21 mouse cellular contexts compared by ENCODE assay signal in the genomic region with DNA sequence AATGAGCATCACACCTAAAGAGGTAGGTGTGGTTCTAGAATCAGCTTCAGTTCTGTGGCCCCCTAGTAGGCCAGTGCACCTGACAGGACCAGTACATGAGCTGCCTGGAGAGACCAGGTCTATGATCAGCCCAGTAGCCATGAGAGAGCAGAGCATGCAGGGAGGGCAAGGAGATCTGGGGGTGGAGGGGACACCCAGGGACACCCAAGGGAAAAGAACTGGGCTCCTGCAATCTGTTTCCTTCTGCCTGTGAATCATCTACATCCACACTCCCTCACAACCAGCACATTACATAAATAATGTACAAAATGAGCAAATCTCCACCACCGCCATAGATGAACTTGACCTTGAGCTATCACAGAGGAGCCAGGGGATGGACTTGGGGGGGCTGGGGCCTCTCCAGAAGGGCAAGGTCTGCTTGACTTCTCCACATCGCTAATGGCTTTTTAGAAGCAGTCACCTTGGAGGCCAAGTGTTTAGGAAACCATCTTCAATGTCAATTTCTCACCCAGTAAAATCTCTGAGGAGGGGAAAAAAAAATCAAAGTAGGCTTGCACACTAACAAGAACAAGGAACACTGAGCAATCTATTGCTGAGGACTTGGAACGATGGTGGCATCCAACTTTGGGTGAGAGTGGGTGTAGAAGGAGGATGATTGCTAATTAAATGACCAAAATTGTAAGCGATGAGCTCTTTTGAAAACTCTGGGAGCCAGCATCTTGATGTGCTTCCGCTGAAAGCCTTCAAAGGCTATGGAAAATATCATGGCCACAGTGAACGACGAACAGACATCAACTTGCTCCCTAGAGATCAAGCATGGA.
A peak's percentile ranks its signal among the peaks of the same experiment; 100 is the strongest.
DNase-seq lines count a peak whose midpoint lies in the region; ATAC-seq lines count a peak whose summit lies in the region.
"Had no signal": no experiment of that assay in that cellular context is flagged by ENCODE, and none has a peak within 500 bp of the region (broad histone marks: within the 10 kb centered on the region; RNA-seq: fewer than 3 reads in every experiment).

No protein-coding gene starts in this region.

- no peak overlapping the region for H3K4me3 ChIP-seq in forebrain, embryonic 14.5 days (ENCODE audit: low read depth, low read length)
- H3K4me3 ChIP-seq: erythroblast, embryonic 14.5 days; forebrain, embryonic 13.5 days; heart, embryonic 13.5 days; hindbrain, embryonic 15.5 days; intestine, embryonic 15.5 days; midbrain, embryonic 13.5 days; neural tube, embryonic 12.5 days had no signal

- H3K4me2 ChIP-seq in forebrain, embryonic 14.5 days (ENCODE audit: low read length) = no peak overlapping the region
- H3K4me2 ChIP-seq: forebrain, embryonic 13.5 days; heart, embryonic 13.5 days; hindbrain, embryonic 15.5 days; intestine, embryonic 15.5 days; midbrain, embryonic 13.5 days; neural tube, embryonic 12.5 days had no signal

- ATAC-seq in forebrain, embryonic 14.5 days = no peak
- ATAC-seq: activated CD4-positive, CD25-positive, alpha-beta regulatory T cell, adult 4 months; forebrain, embryonic 13.5 days; midbrain, embryonic 13.5 days had no signal

- DNase-seq in adrenal gland, postnatal 36 days = peak; percentile 1 to 3
- DNase-seq in adrenal gland, postnatal 10 days = no peak
- peak; percentile 19 for DNase-seq in layer of hippocampus, adult 9-11 months
- no peak for DNase-seq in layer of hippocampus, postnatal 25 days (ENCODE audit: extremely low spot score in 1 of 2, low spot score in 1 of 2)
- peak; percentile 60 for DNase-seq in right cerebral cortex, postnatal 25 days
- DNase-seq in right cerebral cortex, postnatal 14 days = no peak
- DNase-seq in forebrain, embryonic 14.5 days (ENCODE audit: low spot score) = no peak
- DNase-seq: cerebellum, adult 2 months; layer of hippocampus, postnatal 36 days; thymus, postnatal 25 days had no signal

- no peak overlapping the region for H3K27ac ChIP-seq in forebrain, embryonic 14.5 days (ENCODE audit: low read depth, low read length)
- H3K27ac ChIP-seq: forebrain, embryonic 13.5 days; heart, embryonic 13.5 days; hindbrain, embryonic 15.5 days; intestine, embryonic 15.5 days; kidney, postnatal 0 days; liver, embryonic 14.5 days; midbrain, embryonic 13.5 days; neural tube, embryonic 12.5 days had no signal

- no peaks in the 10 kb centered on the region for H3K27me3 ChIP-seq in forebrain, embryonic 14.5 days (replicated peaks; ENCODE audit: control insufficient read depth, insufficient read depth, low read length)
- H3K27me3 ChIP-seq: forebrain, embryonic 13.5 days; heart, embryonic 13.5 days; hindbrain, embryonic 15.5 days; midbrain, embryonic 13.5 days; neural tube, embryonic 12.5 days had no signal

- 92% methylated on average over 7 of the region's 7 CpGs for WGBS in forebrain, embryonic 14.5 days

- H3K36me3 ChIP-seq in forebrain, embryonic 14.5 days (ENCODE audit: control insufficient read depth, insufficient read depth, low read length) = no peaks in the 10 kb centered on the region
- H3K36me3 ChIP-seq: G1E; heart, embryonic 13.5 days; hindbrain, embryonic 15.5 days; intestine, embryonic 15.5 days; midbrain, embryonic 13.5 days; neural tube, embryonic 12.5 days had no signal

- no peak overlapping the region for H3K9ac ChIP-seq in forebrain, embryonic 14.5 days (ENCODE audit: low read length)
- H3K9ac ChIP-seq: forebrain, embryonic 13.5 days; heart, embryonic 13.5 days; hindbrain, embryonic 15.5 days; intestine, embryonic 15.5 days; liver, embryonic 14.5 days; midbrain, embryonic 13.5 days; neural tube, embryonic 12.5 days had no signal

- H3K9me3 ChIP-seq in forebrain, embryonic 14.5 days (replicated peaks; ENCODE audit: control insufficient read depth, low read length) = no peaks in the 10 kb centered on the region
- H3K9me3 ChIP-seq: forebrain, embryonic 13.5 days; heart, embryonic 13.5 days; hindbrain, embryonic 15.5 days; intestine, embryonic 15.5 days; midbrain, embryonic 13.5 days; neural tube, embryonic 12.5 days had no signal

- no peaks in the 10 kb centered on the region for H3K4me1 ChIP-seq in forebrain, embryonic 14.5 days (ENCODE audit: control insufficient read depth, insufficient read depth, low read length)
- H3K4me1 ChIP-seq: forebrain, embryonic 13.5 days; hindbrain, embryonic 15.5 days; intestine, embryonic 15.5 days; midbrain, embryonic 13.5 days; neural tube, embryonic 12.5 days had no signal

Comparison
In these comparisons a context has a peak if more than half of its experiments do, and no peak if none do; other contexts are left out.
1. DNase-seq: peak in adrenal gland, postnatal 36 days (2 of 2), layer of hippocampus, adult 9-11 months (single experiment) and right cerebral cortex, postnatal 25 days (single experiment); none in adrenal gland, postnatal 10 days (single experiment), layer of hippocampus, postnatal 25 days (0 of 2), right cerebral cortex, postnatal 14 days (single experiment) and forebrain, embryonic 14.5 days (single experiment).